Mouse (Mus musculus) embryonic facial prominence, embryonic 13.5 days (tissue): ENCODE results near the gene Il1rapl2. TPM values are rescaled to one million over a fixed set of nuclear protein-coding genes. Genes with fewer than 3 reads are reported as not detected.

Experiments used
- ATAC-seq: fragments of 200-750 bp; cut with Nextera tagmentation; 2 replicates; pipeline ENCODE4 v1.8.0; 2017; ENCODE audit warnings: low read depth; ENCODE audit not compliant: insufficient number of reproducible peaks, insufficient read depth, low FRiP score, low TSS enrichment
- H3K27ac ChIP-seq: fragments of 300-500 bp; sonication (generic); 2 replicates; pipeline ENCODE4 v1.5.1; 2015; ENCODE audit warnings: moderate library complexity, mild to moderate bottlenecking, inconsistent platforms
- H3K27me3 ChIP-seq: fragments of 300-500 bp; sonication (generic); 2 replicates; pipeline ENCODE4 v1.6.1; 2015; ENCODE audit warnings: mild to moderate bottlenecking, inconsistent platforms
- H3K36me3 ChIP-seq: fragments of 300-500 bp; sonication (generic); 2 replicates; pipeline ENCODE4 v1.6.1; 2015; ENCODE audit warnings: mild to moderate bottlenecking, inconsistent platforms
- H3K4me1 ChIP-seq: fragments of 300-500 bp; sonication (generic); 2 replicates; pipeline ENCODE4 v1.6.1; 2015; ENCODE audit warnings: inconsistent platforms
- H3K4me2 ChIP-seq: fragments of 300-500 bp; sonication (generic); 2 replicates; pipeline ENCODE4 v1.6.1; 2015; ENCODE audit warnings: moderate library complexity, mild to moderate bottlenecking, inconsistent platforms
- H3K4me3 ChIP-seq: fragments of 300-500 bp; sonication (generic); 2 replicates; pipeline ENCODE4 v1.5.1; 2015; ENCODE audit warnings: mild to moderate bottlenecking, inconsistent platforms
- H3K9ac ChIP-seq: fragments of 300-500 bp; sonication (generic); 2 replicates; pipeline ENCODE4 v1.6.1; 2015; ENCODE audit warnings: mild to moderate bottlenecking, inconsistent platforms
- H3K9me3 ChIP-seq: fragments of 300-500 bp; sonication (generic); 2 replicates; pipeline ENCODE4 v1.6.1; 2016; ENCODE audit warnings: inconsistent platforms
- WGBS: fragments of 180-500 bp; shearing (Covaris S2); methylation state at CpG from one replicate; pipeline ENCODE4 v1.1.7; 2015; ENCODE audit warnings: mixed read lengths; 5-methylcytosine and 5-hydroxymethylcytosine counted together
- polyA plus RNA-seq: library from polyadenylated mRNA; unstranded; fragments of >200 nt; fragmentation: Nextera tagmentation; extraction: Ambion mirVana; gene quantifications from 2 replicates; pipeline ENCODE4 v1.2.1, GENCODE M21; 2015

Gene Il1rapl2
- polyA plus RNA-seq: 1.1 and 1.7 TPM in 2 replicates

DNA sequence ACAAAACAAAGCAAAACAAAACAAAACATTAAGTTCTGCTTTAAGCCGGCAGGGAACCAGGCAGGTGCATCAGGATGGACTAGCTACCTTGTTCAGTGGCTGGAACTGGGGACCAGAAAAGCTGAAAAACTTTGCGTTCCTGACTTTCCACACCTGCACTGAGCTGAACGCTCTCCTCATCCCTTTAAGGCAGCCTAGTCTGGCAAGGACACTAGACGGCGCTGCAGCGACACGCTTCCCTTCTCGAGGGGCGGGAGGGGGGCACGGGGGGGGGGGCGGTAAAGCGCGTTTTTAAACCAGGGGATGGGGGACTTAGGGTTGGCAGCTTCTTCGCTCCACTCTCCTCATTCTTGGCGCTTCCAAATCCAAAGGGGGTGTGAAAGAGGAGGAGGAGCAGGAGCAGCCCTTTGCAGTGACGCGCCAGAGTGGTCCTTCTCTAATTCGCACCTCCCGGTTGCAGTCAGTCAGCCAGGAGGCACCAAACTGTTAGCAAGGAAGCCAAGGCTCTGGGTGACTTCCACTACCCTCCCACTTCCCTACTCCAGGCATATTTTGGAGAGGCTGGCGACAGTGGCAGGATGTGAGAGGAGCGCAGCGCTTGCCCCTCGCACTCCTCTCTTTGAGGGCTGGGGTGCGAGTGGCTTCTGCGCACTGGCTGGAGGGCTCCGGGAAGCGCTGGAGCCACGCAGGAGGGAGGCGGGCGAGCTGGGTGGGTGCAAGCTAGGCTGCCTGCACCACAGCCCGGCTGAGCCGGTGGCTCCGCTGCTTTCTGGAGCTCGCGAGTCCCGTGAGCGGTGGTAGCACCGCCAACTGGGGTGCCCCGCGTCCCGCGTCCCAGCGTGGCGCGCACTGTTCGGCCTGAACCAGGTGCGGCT is at the start of gene Il1rapl2:
Gene Il1rapl2, plus strand, starts transcription at position 288 of the 875 bp plus-strand sequence.
- WGBS: 17% methylated on average over 45 of the region's 47 CpGs
- H3K27ac ChIP-seq: no peak within 1 kb of the TSS
- no peaks in the 10 kb centered on the region for H3K9me3 ChIP-seq
- peak within 1 kb of the TSS; percentile 46; the same call in 1 of the 2 replicates for H3K9ac ChIP-seq
- peak within 1 kb of the TSS; percentile 46 for H3K4me3 ChIP-seq
- H3K4me2 ChIP-seq: peak within 1 kb of the TSS; percentile 72
- peaks cover 57% of the 10 kb centered on the region for H3K27me3 ChIP-seq
- H3K4me1 ChIP-seq: no peaks in the 10 kb centered on the region
- no peak for ATAC-seq
- H3K36me3 ChIP-seq: no peaks in the 10 kb centered on the region

- Histone ChIP-seq H3K9me3 (no peaks in the 10 kb centered on the region), H3K4me2 (no peak overlapping the region), H3K36me3 (no peaks in the 10 kb centered on the region), H3K4me1 (no peaks in the 10 kb centered on the region), H3K27me3 (no peaks in the 10 kb centered on the region), H3K9ac (no peak overlapping the region), H3K4me3 (no peak overlapping the region), H3K27ac (no peak overlapping the region)
- no peak for ATAC-seq
- WGBS: 77% methylated on average over 2 of the region's 2 CpGs
Measured at GRCm38 (mm10) chrX:137548348-137548747, 22.1 kb upstream of the Il1rapl2 start.

GRCm38 (mm10) chrX:137569472-137570188 is 778 bp upstream of the Il1rapl2 start:
- WGBS: 26% methylated on average over 21 of the region's 21 CpGs
- peak overlapping the region; percentile 72 for H3K4me2 ChIP-seq
- no peaks in the 10 kb centered on the region for H3K9me3 ChIP-seq
- peak overlapping the region; percentile 46 for H3K4me3 ChIP-seq
- no peak overlapping the region for H3K9ac ChIP-seq
- peaks cover 57% of the 10 kb centered on the region for H3K27me3 ChIP-seq
- no peaks in the 10 kb centered on the region for H3K36me3 ChIP-seq
- H3K27ac ChIP-seq: no peak overlapping the region
- no peaks in the 10 kb centered on the region for H3K4me1 ChIP-seq
- ATAC-seq: no peak

DNA sequence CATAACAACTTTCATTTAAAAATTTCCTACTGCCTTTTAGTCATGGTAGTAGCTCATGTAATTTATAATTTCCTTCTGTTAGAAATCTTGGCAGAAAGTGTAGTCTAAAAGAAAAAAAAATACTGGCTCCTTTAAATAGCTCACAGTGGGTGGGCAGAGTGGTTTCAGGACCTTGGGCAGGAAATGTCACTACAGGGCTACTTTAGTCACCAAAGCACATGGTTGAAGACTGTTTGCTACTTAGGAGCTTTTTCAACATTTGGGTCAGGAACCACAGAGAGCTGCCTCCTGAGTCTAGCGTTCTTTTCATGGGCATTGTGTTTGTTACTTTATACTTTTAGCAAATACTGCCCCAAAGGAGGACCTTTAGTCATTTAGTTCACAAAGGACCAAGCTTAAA is 12.2 kb downstream of the Il1rapl2 start:
- Histone ChIP-seq H3K4me3 (no peak overlapping the region), H3K4me1 (no peaks in the 10 kb centered on the region), H3K27me3 (peaks cover 4% of the 10 kb centered on the region), H3K27ac (no peak overlapping the region), H3K9me3 (no peaks in the 10 kb centered on the region), H3K9ac (no peak overlapping the region), H3K4me2 (no peak overlapping the region), H3K36me3 (no peaks in the 10 kb centered on the region)
- ATAC-seq: no peak
- 33% methylated on average over 1 of the region's 1 CpGs for WGBS

DNA sequence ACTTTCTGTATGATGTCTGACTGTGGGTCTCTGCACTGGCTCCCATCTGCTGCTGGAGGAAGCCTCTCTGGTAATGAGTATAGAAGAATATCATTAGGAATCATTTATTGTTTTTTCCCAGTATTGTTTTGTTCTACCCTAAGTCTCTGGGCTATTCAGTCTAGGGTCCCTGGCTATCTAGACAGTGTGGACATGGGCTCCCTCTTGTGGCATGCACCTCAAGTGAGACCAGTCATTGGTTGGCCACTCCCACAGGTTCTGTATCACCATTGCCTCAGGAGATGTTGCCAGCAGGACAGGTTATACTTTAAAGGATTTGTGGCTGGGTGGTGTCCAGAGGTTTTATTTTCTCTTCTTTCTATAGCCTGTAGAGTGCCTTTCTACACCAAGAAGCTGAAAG is 50.3 kb downstream of the Il1rapl2 start:
- no peak overlapping the region for H3K4me2 ChIP-seq
- no peaks in the 10 kb centered on the region for H3K9me3 ChIP-seq
- H3K27me3 ChIP-seq: no peaks in the 10 kb centered on the region; the same call in 1 of the 2 replicates
- no peak overlapping the region for H3K4me3 ChIP-seq
- H3K4me1 ChIP-seq: no peaks in the 10 kb centered on the region
- no peak overlapping the region for H3K9ac ChIP-seq
- no peaks in the 10 kb centered on the region for H3K36me3 ChIP-seq
- ATAC-seq: no peak
- no peak overlapping the region for H3K27ac ChIP-seq

DNA sequence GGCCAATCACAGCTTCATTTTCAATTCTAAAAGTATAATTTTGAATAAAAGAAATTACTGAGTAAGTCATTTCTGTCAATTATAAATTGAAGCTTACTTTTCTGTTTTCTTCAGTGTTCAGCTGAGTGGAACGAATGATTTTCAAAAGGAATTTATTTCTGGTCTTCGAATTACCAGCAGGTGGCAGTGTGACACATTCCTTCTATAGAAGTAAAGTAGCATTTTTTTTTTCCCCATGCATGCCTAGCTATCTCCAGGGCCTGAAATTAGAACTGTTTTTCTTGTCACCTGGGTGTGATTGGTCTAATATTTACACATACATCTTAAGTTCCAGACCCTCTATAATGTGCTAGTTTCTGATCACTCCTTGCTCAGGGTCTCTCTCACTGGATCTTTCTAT is 96.6 kb downstream of the Il1rapl2 start:
- Histone ChIP-seq H3K4me1 (no peaks in the 10 kb centered on the region), H3K9ac (no peak overlapping the region), H3K27me3 (no peaks in the 10 kb centered on the region; the same call in 1 of the 2 replicates), H3K4me3 (no peak overlapping the region), H3K4me2 (no peak overlapping the region), H3K36me3 (no peaks in the 10 kb centered on the region), H3K27ac (no peak overlapping the region), H3K9me3 (no peaks in the 10 kb centered on the region)
- no peak for ATAC-seq
- WGBS: 25% methylated on average over 2 of the region's 2 CpGs

GRCm38 (mm10) chrX:137687974-137688373 is 117.6 kb downstream of the Il1rapl2 start:
- Histone ChIP-seq H3K9ac (no peak overlapping the region), H3K27ac (no peak overlapping the region), H3K27me3 (no peaks in the 10 kb centered on the region), H3K36me3 (no peaks in the 10 kb centered on the region), H3K4me1 (no peaks in the 10 kb centered on the region), H3K4me3 (no peak overlapping the region), H3K9me3 (no peaks in the 10 kb centered on the region), H3K4me2 (no peak overlapping the region)
- ATAC-seq: no peak
- WGBS: 78% methylated on average over 1 of the region's 1 CpGs

DNA sequence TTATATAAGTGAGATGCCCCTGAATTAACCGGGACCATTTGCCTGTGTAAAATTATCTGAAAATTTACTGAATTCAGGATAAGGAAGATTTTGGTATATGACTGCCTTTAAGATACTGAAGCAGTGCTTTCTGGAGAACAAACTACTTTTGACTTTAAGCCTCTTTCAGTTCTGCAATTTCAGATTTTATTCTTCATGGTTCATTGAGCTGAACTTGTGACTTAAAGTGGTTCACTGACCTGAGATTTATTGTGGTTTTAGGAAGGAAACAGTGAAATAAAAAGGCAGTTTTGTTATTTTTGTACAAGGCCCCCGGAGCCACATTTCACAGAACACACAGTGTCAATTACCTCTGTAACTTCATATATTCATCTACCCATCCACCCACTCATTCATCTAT is 129.6 kb downstream of the Il1rapl2 start:
- WGBS: 75% methylated on average over 2 of the region's 2 CpGs
- no peaks in the 10 kb centered on the region for H3K36me3 ChIP-seq
- no peak for ATAC-seq
- H3K9ac ChIP-seq: no peak overlapping the region
- H3K9me3 ChIP-seq: no peaks in the 10 kb centered on the region
- no peaks in the 10 kb centered on the region for H3K27me3 ChIP-seq
- H3K4me1 ChIP-seq: no peaks in the 10 kb centered on the region
- no peak overlapping the region for H3K4me3 ChIP-seq
- H3K4me2 ChIP-seq: no peak overlapping the region
- no peak overlapping the region for H3K27ac ChIP-seq

- Histone ChIP-seq H3K4me2 (no peak overlapping the region), H3K9me3 (no peaks in the 10 kb centered on the region), H3K36me3 (no peaks in the 10 kb centered on the region), H3K27ac (no peak overlapping the region), H3K27me3 (peaks cover 6% of the 10 kb centered on the region; the same call in 1 of the 2 replicates), H3K4me3 (no peak overlapping the region), H3K9ac (no peak overlapping the region), H3K4me1 (no peaks in the 10 kb centered on the region)
- WGBS: 49% methylated on average over 3 of the region's 3 CpGs
- ATAC-seq: no peak
Measured at GRCm38 (mm10) chrX:137755537-137755936, 185.1 kb downstream of the Il1rapl2 start.

DNA sequence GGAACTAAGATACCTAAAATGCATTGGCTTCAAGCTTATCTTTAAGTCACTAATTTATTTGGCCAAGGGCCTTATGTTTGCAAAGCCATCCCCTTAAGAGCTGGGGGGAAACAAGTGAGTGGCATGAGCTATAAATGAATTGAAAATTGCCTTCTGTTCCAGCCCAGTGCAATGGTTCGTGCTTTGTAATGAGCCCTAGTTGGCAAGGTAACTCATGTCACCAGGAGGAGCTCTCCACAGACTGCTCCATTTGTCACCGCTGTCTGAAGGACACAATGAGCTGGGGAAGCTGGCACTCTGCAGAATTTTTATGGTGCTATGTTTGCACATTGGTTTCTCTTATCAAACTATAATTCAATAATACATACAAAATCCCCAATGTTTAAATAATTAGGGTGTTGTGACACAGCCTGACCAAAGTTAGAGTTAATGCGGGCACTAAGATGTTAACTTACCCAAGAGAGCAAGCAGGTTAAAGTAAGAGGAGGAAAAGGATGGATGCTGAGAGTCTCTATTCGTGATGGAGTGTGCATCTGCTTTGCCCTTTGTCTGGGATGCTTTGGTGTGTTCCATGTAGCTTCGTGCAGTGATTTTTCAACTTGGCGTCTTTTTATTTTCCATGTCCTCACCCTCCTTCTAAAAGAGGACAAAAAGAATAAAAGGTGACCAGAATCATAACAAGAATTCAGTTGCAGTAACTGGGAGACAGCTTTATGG is 235.2 kb downstream of the Il1rapl2 start:
- Histone ChIP-seq H3K36me3 (no peaks in the 10 kb centered on the region), H3K27me3 (no peaks in the 10 kb centered on the region; the same call in 1 of the 2 replicates), H3K9ac (no peak overlapping the region), H3K4me1 (no peaks in the 10 kb centered on the region), H3K4me2 (no peak overlapping the region), H3K27ac (no peak overlapping the region), H3K4me3 (no peak overlapping the region), H3K9me3 (no peaks in the 10 kb centered on the region)
- no peak for ATAC-seq
- 73% methylated on average over 6 of the region's 6 CpGs for WGBS

- no peaks in the 10 kb centered on the region for H3K9me3 ChIP-seq
- WGBS: 67% methylated on average over 4 of the region's 4 CpGs
- H3K36me3 ChIP-seq: no peaks in the 10 kb centered on the region
- no peak overlapping the region for H3K27ac ChIP-seq
- no peaks in the 10 kb centered on the region; the same call in 1 of the 2 replicates for H3K27me3 ChIP-seq
- no peak overlapping the region for H3K9ac ChIP-seq
- H3K4me2 ChIP-seq: no peak overlapping the region
- H3K4me3 ChIP-seq: no peak overlapping the region
- no peak for ATAC-seq
- H3K4me1 ChIP-seq: no peaks in the 10 kb centered on the region
Measured at GRCm38 (mm10) chrX:137806231-137807114, 236.1 kb downstream of the Il1rapl2 start.
